Mouse (Mus musculus) T-cell, adult 2 months (primary cell): ENCODE results near the gene Slc30a6.
"Not testable (repeated sequence)": the region's sequence is repeated elsewhere in the genome, so short reads cannot be mapped to it uniquely, and the experiment has no call there.

Experiments
- DNase-seq: peaks from one replicate; pipeline ENCODE4 v3.0.0; 2022; ENCODE audit warnings: low spot score

Gene Slc30a6

GRCm38 (mm10) chr17:74449776-74450175 is 54.4 kb downstream of the Slc30a6 start:
- no peak for DNase-seq

DNA sequence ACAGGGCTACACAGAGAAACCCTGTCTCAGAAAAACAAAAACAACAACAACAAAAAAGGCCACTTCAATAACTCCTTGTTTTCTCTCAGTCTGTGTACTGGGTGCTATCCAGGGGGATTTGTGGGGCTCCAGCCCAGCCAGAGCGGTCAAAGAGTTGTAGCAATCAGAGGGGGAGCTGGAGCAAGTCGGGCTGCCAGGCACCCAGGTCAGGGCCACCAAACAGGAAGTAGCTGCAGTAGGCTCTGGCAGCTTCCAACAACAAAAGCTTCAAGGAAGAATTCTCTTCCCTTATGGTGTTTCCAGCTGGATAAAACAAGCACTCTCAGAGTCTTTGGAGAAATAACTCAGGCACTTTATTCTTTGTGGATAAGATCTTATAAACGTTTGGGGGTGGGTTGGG is 58.5 kb downstream of the Slc30a6 start:
- no peak for DNase-seq

DNA sequence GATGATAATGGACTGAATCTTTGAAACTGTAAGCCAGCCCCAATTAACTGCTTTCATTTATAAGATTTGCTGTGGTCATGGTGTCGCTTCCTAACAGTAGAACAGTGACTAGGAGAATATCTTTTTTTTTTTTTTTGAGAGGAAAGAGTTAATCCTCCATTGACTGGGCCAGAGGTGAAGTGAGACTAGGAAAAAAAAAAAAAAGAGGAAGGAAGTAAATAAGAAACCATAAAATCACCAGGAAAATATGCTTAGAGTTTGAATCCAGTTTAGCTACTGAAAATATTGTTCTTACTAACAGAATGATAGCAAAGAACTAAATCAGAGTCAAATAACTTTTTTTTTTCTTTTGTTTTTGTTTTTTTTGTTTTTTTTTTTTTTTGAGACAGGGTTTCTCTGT is 59.3 kb downstream of the Slc30a6 start:
- DNase-seq, result no peak

DNA sequence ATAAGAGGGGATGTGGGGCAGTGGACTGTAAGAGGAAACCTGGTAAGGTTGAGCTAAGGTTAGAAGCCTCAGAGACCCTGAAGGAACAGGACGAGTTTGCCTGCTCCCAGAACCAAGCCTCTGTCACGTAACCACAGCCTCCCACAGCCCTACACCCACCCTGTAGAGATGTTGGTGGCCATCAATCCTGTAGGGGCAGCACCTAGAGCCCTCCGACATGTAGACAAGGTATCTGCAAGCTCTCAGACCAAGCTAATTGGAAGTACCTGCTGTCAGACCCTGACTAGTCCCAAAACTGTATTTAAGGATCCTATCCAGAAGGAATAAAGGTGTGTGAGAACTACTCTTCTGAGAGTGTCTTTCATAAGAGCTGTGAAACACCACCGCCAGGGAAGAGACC is 60.0 kb downstream of the Slc30a6 start:
- no peak for DNase-seq

DNA sequence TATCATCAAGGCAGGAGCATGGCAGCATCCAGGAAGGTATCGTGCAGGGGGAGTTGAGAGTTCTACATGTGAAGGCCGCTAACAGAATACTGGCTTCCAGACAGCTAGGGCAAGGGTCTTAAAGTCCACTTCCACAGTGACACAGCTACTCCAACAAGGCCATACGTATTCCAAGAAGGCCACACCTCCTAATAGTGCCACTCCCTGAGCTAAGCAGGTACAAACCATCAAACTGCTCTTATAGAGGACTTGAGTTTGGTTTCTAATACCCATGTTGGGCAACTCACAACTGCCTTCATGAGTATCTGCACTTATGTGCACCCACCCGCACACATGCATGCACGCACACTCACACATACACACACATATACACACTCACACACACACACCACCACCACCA is 61.4 kb downstream of the Slc30a6 start:
- DNase-seq, result no peak

DNA sequence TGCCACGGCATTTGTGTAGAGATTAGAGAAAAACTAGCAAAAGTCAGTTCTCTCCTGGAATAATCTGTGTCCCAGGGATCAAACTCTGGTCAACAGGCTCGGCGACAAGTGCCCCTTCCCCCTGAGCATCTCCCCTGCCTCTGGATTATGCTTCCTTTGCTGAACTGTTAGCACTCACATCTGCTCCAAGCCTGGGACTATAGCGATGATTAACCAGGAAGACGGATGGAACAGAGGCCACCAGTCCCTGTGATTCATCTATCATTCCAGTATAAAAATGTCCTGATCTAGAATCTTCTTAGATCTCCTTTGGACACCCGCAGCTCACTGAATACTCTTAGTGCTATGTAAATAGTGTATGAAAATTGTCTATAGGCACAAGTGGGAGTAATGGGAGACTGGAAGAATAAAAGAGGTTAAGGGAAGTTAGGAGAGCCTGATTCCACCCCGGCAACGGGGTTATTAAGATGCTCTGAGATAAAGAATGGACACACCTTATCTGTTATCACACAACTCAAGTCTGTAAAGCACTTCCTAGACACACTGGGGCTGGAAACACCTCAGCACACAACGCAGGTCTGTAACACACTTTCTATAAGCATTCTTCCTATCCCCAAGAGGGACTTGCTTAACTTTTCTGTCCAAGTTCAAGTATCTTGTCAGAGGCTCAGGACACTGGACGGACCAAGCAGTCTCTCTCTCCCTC is 62.7 kb downstream of the Slc30a6 start:
- DNase-seq, result no peak

DNA sequence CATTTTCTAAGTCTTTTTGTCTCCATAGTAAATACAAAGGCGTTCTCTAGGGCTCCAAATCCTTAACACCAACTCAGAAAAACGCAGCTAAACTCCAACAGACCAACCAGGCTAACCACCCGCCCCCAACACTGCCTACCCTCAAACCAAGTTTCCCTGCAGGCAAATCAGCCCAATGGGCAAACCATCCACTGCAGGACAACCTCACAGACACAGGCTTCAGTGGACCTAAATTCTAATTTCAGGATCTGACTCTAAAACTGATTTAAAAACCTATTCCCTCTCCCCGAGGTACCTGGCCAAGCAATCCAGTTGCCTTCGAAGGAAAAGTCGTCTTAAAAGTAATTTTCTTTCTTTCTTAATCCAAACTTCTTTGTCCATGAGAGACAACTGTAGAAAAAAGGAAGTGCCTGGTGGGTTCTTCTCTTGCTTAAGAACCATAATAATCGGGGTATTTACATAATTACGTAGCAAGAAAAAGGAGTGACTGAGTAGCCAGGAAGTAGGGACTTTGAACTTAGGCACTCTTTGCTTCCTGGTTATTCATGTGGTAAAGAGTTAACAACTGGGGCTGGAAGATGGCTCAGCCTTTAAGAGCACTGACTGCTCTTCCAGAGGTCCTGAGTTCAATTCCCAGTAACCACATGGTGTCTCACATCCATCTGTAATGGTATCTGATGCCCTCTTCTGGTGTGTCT is 63.5 kb downstream of the Slc30a6 start, which contains the start of gene Nlrc4:
Gene Nlrc4 (minus strand): TSS at position 432 of the 698 bp plus-strand sequence.
- no peak for DNase-seq

- DNase-seq, result no peak
These were observed 68.1 kb downstream of the Slc30a6 start for GRCm38 (mm10) chr17:74463510-74463909.

DNA sequence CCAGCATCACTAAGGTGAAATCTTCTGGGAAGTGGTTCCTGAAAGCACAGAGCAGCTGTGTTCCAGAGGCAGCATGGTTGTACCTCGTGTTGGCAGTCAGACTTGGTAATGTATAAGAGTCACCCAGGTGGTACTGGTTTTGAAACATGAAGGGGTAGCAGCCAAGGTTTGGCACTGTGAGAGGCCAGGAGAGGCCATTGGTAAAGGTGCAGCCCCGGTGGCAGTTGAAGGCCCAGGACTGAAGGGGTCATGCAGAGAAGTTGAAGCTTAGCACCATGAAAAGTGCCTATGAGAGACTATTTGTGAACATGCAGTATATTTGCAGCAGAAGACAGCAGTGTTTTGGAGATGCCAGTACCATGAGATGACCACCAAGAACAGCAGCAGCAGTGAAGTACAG is 72.6 kb downstream of the Slc30a6 start:
- not testable (repeated sequence) for DNase-seq

- DNase-seq, result not testable (repeated sequence)
These were observed 74.7 kb downstream of the Slc30a6 start for GRCm38 (mm10) chr17:74470133-74470532.
